Mouse (Mus musculus): ENCODE measurements around the gene Prph2.

GRCm38 (mm10) chr17:46903876-46904490 is 6.3 kb upstream of the Prph2 start:
- peak; percentile 95 for TF ChIP-seq CTCF (IDR thresholded peaks at IDR 0.05; ENCODE audit: low read depth, low read length)
- no peak for TF ChIP-seq POLR2AphosphoS5 (IDR thresholded peaks at IDR 0.05; ENCODE audit: insufficient replicate concordance, low read depth, low read length)
